Mouse (Mus musculus) forebrain, embryonic 13.5 days (tissue): ENCODE measurements at regions not wholly inside any gene's neighbourhood (a gene's known extent, or its start where the extent isn't known, plus 50 kb on each side); places are given as distances from the start of the nearest gene placed in this dataset.

Experiments
- ATAC-seq: fragments of 200-750 bp; cut with Nextera tagmentation; 2 replicates; pipeline ENCODE4 v1.8.0; 2017
- H3K27ac ChIP-seq: fragments of 300-500 bp; sonication (generic); 2 replicates; pipeline ENCODE4 v1.5.1; 2015; ENCODE audit warnings: inconsistent platforms, mild to moderate bottlenecking, moderate library complexity
- H3K27me3 ChIP-seq: fragments of 300-500 bp; sonication (generic); 2 replicates; pipeline ENCODE4 v1.6.1; 2015; ENCODE audit warnings: mild to moderate bottlenecking, inconsistent platforms
- H3K36me3 ChIP-seq: fragments of 300-500 bp; sonication (generic); 2 replicates; pipeline ENCODE4 v1.6.1; 2015; ENCODE audit warnings: mild to moderate bottlenecking, inconsistent platforms; ENCODE audit not compliant: poor library complexity, severe bottlenecking
- H3K4me1 ChIP-seq: fragments of 300-500 bp; sonication (generic); 2 replicates; pipeline ENCODE4 v1.6.1; 2015; ENCODE audit warnings: inconsistent platforms
- H3K4me2 ChIP-seq: fragments of 300-500 bp; sonication (generic); 2 replicates; pipeline ENCODE4 v1.6.1; 2015; ENCODE audit warnings: inconsistent platforms, mild to moderate bottlenecking, moderate library complexity
- H3K4me3 ChIP-seq: fragments of 300-500 bp; sonication (generic); 2 replicates; pipeline ENCODE4 v1.5.1; 2015; ENCODE audit warnings: mild to moderate bottlenecking, inconsistent platforms
- H3K9ac ChIP-seq: fragments of 300-500 bp; sonication (generic); 2 replicates; pipeline ENCODE4 v1.6.1; 2015; ENCODE audit warnings: mild to moderate bottlenecking, inconsistent platforms
- H3K9me3 ChIP-seq: fragments of 300-500 bp; sonication (generic); replicated peaks from 2 replicates; pipeline ENCODE4 v1.6.1; 2016; ENCODE audit warnings: inconsistent platforms
- WGBS: fragments of 180-500 bp; shearing (Covaris S2); methylation state at CpG from one replicate; pipeline ENCODE4 v1.1.7; 2015; 5-methylcytosine and 5-hydroxymethylcytosine counted together

DNA sequence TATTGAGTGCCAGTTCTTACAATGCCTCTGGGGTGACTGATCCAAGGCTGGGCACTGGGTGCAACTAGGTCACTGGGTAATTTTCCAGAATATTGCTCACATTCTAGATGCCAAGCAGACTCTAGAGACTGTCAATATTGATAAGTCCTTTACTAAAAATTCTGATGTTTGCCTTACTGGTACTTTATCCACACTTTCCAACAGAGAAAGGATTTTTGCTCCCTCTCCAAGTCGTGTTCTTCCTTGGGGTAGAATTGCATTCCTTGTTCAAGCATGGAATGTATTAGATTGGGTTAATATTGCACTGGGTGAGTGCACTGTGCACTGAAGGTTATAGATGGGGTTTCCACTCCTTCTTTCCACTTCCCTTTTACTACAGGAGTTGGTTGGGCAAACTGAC lies 1891.0 kb upstream of the Lrrc6 start:
- Histone ChIP-seq H3K4me3 (no peak overlapping the region), H3K9me3 (no peaks in the 10 kb centered on the region), H3K4me2 (no peak overlapping the region), H3K27ac (no peak overlapping the region), H3K4me1 (no peaks in the 10 kb centered on the region), H3K27me3 (no peaks in the 10 kb centered on the region), H3K36me3 (no peaks in the 10 kb centered on the region), H3K9ac (no peak overlapping the region)
- 53% methylated on average over 1 of the region's 1 CpGs for WGBS
- no peak for ATAC-seq

DNA sequence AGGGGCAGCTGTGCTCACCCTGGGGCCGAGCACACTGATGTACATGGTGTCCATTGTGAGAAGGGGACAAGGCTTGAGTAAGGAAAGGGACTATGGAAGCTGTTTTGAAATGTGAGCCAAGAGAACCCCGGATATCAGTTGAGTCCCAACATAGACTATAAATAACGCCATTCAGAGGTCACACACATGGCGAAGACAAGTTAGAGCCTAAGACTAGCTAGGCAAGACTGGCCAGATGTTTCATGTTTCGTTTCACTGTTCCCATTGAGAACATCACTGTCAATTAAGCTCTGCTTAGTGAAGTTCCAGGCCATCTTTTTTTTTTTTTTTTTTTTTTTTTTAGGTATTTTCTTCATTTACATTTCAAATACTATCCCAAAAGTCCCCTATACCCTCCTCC lies 1889.1 kb upstream of the Lrrc6 start:
- H3K27ac ChIP-seq: no peak overlapping the region
- 89% methylated on average over 5 of the region's 5 CpGs for WGBS
- H3K4me3 ChIP-seq: no peak overlapping the region
- H3K36me3 ChIP-seq: no peaks in the 10 kb centered on the region
- H3K27me3 ChIP-seq: no peaks in the 10 kb centered on the region
- no peaks in the 10 kb centered on the region for H3K9me3 ChIP-seq
- no peak overlapping the region for H3K4me2 ChIP-seq
- no peak for ATAC-seq
- H3K9ac ChIP-seq: no peak overlapping the region
- no peaks in the 10 kb centered on the region for H3K4me1 ChIP-seq

DNA sequence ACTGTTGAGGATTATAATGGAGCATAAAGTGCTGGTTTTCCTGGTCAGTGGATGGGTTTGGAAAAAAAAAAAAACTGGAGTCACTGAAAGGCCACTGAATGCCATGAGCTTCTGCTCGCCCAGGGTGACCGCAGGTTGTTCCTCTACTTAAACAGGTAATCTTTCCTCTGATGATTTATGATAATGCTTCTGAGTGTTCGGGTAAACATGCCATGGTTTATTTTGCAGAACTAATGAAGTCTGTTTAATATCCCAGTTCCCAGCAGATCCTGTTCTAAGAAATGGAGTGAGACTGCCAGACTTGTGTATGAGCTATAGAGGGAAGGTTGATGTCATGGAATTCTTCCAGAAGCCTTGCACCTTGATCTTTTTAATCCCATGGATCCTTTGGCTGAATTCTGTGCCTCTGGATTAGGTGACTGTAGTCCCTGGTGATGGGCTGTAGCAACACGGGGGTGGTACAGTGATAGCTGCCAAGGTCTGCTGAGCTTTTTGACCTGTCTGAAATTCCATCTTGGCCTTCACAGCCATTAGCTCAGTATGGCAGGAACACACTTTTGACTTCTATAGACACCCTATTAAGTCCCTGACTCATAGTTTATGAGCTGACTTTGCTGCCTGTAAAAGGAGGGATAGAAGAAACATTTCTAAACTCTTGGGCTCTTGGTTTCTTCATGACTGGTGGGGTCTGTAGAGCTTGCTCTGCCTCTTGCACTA lies 1886.8 kb upstream of the Lrrc6 start:
- 88% methylated on average over 4 of the region's 4 CpGs for WGBS
- Histone ChIP-seq H3K27ac (no peak overlapping the region), H3K27me3 (no peaks in the 10 kb centered on the region)

DNA sequence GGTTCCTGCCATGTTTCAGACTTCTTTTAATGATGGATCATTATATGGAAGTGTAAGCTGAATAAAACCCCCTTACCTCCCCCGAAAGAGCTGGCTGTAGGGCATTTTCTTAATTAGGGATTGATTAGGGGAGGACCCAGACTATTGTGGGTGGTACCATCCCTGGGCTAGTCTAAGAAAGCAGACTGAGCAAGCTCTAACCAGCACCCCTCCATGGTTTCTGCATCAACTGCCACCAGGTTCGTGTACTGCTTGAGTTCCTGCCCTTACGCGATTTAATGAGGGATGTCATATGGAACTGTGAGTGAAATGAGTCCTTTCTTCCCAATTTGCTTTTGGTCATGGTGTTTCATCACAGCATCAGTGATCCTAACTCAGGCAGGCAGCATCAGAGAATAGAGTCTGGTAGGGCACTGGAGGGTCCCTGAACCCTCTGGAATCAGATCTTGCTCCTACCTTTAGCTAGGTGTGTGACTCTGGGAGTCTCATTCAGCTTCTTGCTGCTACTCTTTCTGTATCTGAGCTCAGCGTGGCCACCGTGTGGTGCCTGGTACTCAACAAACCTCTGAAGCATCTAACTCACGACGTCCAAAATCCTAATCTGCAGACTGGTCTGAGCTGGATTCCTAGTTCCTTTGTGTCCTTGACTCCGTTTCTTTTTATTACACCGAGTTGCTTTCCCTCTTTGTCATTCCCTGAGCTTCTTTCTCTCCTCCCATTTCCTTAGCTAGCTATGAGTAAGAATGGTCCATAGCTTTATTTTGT lies 1884.0 kb upstream of the Lrrc6 start:
- H3K9me3 ChIP-seq: no peaks in the 10 kb centered on the region
- no peak overlapping the region for H3K4me2 ChIP-seq
- ATAC-seq: no peak
- no peaks in the 10 kb centered on the region for H3K27me3 ChIP-seq
- no peaks in the 10 kb centered on the region for H3K4me1 ChIP-seq
- H3K9ac ChIP-seq: no peak overlapping the region
- H3K27ac ChIP-seq: no peak overlapping the region
- no peak overlapping the region for H3K4me3 ChIP-seq
- no peaks in the 10 kb centered on the region for H3K36me3 ChIP-seq
- WGBS: 51% methylated on average over 10 of the region's 10 CpGs

More for the DNA sequence above, 1886.8 kb upstream of the Lrrc6 start:
- Histone ChIP-seq H3K4me3 (no peak overlapping the region), H3K9me3 (no peaks in the 10 kb centered on the region), H3K4me2 (no peak overlapping the region), H3K9ac (no peak overlapping the region), H3K4me1 (no peaks in the 10 kb centered on the region), H3K36me3 (no peaks in the 10 kb centered on the region)
- no peak for ATAC-seq

DNA sequence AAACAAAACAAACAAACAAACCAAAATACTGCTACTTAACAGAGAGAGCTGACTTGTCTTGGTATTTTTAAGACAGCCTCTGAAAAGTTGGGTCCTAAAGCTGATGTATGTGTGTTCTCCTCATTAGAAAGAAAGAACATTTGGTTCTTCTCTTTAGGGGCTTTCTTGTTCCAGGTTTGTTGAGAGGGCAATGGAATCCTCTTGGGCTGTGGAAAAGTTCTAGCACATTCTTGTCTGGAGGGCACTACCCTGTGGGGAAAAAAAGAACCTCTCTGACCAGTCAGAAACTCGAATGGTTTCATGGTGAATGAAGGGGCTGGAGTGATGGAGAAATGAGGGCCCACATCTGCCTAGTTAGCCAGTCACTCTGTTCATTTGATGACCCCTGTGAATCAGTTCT lies 1874.5 kb upstream of the Lrrc6 start:
- H3K9ac ChIP-seq: no peak overlapping the region
- H3K4me3 ChIP-seq: no peak overlapping the region
- no peaks in the 10 kb centered on the region for H3K27me3 ChIP-seq
- no peaks in the 10 kb centered on the region for H3K9me3 ChIP-seq
- 40% methylated on average over 1 of the region's 1 CpGs for WGBS
- no peak for ATAC-seq
- H3K36me3 ChIP-seq: no peaks in the 10 kb centered on the region
- H3K27ac ChIP-seq: no peak overlapping the region
- no peak overlapping the region for H3K4me2 ChIP-seq
- no peaks in the 10 kb centered on the region for H3K4me1 ChIP-seq

GRCm38 (mm10) chr15:68366816-68367215 lies 1866.1 kb upstream of the Lrrc6 start:
- Histone ChIP-seq H3K9ac (no peak overlapping the region), H3K27ac (no peak overlapping the region), H3K9me3 (no peaks in the 10 kb centered on the region), H3K36me3 (no peaks in the 10 kb centered on the region), H3K4me2 (no peak overlapping the region), H3K27me3 (no peaks in the 10 kb centered on the region), H3K4me1 (peaks cover 7% of the 10 kb centered on the region), H3K4me3 (no peak overlapping the region)
- WGBS: 79% methylated on average over 3 of the region's 3 CpGs
- ATAC-seq: no peak

- Histone ChIP-seq H3K27ac (peak overlapping the region; percentile 90), H3K4me3 (peak overlapping the region; percentile 85), H3K9ac (peak overlapping the region; percentile 85), H3K4me2 (peak overlapping the region; percentile 84), H3K36me3 (no peaks in the 10 kb centered on the region), H3K4me1 (peaks cover 19% of the 10 kb centered on the region), H3K27me3 (no peaks in the 10 kb centered on the region), H3K9me3 (no peaks in the 10 kb centered on the region)
- WGBS: under 1% methylated on average over 53 of the region's 72 CpGs
- peak; percentile 98 for ATAC-seq
These were observed 1862.5 kb upstream of the Lrrc6 start for GRCm38 (mm10) chr15:68363058-68363735.

DNA sequence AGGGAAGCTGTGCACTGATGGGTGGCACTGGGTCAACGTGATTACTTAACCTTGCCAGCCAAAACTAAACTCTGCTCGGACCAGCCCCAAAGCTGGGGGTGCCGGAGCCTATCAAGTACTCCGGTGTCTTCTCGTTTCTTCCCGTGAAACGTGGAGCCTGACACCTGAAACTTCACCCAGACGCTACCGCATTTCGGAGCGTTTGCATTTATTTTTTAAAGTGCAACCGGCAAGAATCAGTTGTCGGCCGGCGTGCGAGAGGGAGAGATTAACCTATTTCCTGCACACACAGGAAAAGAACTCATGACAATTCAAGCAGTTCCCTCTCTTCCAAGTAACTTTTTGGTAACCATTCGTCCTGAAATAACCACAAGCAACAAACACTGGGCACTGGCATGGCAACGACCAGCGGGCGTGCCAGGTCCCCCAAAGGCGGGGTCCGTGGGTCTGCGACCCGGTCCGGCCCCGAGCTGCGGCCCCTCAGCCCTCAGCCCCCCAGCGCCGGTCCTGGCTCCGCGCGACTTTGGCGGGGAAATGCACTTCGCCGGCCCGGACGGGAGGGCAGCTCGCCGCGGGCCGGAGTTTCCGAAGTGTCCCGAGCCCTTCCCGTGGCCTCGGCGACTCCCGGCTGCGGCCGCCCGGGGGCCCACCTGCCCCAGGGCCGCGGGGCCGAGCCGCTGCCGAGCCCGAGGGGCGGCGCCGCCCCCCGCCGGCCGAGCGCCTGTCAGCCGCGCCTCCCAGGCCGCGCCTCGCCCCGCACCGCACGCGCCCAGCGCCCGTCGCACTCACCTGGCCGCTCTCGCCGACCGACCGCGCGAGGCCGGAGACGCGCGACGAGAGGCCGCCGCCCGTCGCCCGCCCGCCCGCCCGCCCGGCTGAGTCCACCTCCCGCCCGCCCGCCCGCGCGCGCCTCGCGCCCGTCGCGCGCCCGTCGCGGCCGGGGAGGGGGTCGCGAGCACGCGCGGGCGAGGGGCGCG lies 1861.7 kb upstream of the Lrrc6 start:
- under 1% methylated on average over 63 of the region's 121 CpGs for WGBS
- H3K36me3 ChIP-seq: no peaks in the 10 kb centered on the region
- H3K4me2 ChIP-seq: peak overlapping the region; percentile 84
- H3K27me3 ChIP-seq: no peaks in the 10 kb centered on the region
- peak; percentile 24 for ATAC-seq
- H3K9me3 ChIP-seq: no peaks in the 10 kb centered on the region
- H3K9ac ChIP-seq: peak overlapping the region; percentile 85
- peak overlapping the region; percentile 85 for H3K4me3 ChIP-seq
- H3K4me1 ChIP-seq: peaks cover 19% of the 10 kb centered on the region
- peak overlapping the region; percentile 90 for H3K27ac ChIP-seq

DNA sequence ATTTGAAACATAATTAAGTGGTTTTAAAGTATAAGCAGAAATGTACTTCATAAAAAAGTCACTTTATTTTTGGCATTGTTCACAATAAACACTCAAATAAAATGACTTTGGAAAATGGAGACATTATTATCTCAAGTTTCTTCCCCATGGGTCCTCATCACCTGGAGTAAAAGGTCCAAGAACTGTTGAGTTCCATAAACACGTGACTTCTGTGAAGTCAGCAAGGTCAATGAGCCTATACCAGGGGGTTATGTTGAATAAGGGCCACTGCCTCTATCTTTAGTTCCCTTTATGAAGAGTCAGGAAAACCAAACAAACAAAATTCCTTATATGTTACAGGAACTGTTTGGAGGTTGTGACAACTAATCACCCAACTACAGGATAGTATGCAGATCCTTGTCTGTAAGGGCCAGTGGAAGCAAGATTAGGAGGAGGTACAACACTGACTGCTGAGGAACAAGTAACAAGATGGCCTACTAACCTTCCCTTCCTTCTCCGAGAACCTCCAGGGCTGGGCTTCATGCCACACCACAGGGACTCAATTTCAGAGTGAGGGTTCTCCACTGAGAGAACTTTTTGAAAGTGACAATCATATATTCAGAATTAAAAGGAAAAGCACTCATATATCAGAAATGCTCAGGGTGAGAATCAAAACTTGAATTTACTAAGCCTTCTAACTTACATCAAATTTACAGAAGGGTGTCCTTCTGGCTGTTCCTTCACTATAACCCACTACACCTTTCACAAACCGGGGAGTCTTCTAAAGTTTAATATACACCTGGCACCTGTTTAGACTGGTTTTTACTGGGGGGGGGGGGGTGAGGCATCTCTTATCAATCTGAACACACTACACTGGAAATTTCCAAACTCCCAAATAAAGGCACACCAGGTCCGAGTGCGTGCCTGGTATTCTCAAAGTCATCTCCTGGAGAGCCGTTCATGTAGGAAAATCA lies 1860.5 kb upstream of the Lrrc6 start:
- peak overlapping the region; percentile 85 for H3K9ac ChIP-seq
- H3K4me2 ChIP-seq: peak overlapping the region; percentile 84
- no peaks in the 10 kb centered on the region for H3K27me3 ChIP-seq
- H3K9me3 ChIP-seq: no peaks in the 10 kb centered on the region
- WGBS: 46% methylated on average over 6 of the region's 6 CpGs
- ATAC-seq: no peak
- H3K4me3 ChIP-seq: peak overlapping the region; percentile 85
- no peak overlapping the region for H3K27ac ChIP-seq
- no peaks in the 10 kb centered on the region for H3K36me3 ChIP-seq
- peaks cover 19% of the 10 kb centered on the region for H3K4me1 ChIP-seq

DNA sequence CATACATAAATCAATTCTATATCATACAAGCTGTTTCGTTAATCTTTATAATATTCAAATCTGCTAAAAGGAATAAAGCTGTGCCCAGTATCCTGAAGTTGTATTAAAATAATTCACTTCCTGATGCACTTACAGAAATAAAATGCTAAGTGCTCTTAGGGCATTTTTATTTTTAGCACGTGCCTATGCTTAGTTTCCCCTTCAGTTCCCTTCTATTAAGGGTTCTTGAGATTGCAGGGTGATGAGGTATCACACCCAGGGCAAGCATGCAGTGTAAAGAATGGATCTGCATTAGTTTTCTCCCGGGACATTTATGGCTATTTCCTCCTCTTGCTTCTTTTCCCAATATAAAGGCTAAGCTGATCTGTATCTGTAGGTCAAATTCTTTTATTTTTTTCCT lies 1858.8 kb upstream of the Lrrc6 start:
- 83% methylated on average over 3 of the region's 3 CpGs for WGBS
- Histone ChIP-seq H3K27ac (no peak overlapping the region), H3K9ac (no peak overlapping the region), H3K4me3 (no peak overlapping the region), H3K4me1 (peaks cover 19% of the 10 kb centered on the region), H3K36me3 (no peaks in the 10 kb centered on the region), H3K4me2 (no peak overlapping the region), H3K9me3 (no peaks in the 10 kb centered on the region), H3K27me3 (no peaks in the 10 kb centered on the region)
- no peak for ATAC-seq

DNA sequence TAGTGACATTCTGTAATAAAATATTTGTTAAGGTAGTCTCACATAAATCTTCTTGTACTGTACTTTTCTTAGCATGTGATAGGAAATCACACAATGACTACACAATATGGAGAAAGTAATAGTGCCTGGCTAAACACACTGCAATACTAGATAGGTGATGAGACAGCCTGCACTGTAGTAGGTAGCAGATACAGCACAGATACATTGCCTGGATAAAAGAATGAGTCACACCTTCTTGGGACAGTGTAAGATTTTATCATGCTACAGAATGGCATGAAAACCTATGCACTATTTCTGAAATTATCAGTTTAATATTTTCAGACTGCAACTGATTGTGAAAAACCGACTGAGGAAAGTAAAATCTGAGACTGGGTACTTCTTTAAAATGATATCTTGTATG lies 1855.2 kb upstream of the Lrrc6 start:
- WGBS: 79% methylated on average over 1 of the region's 1 CpGs
- H3K9me3 ChIP-seq: no peaks in the 10 kb centered on the region
- no peak for ATAC-seq

More for the DNA sequence above, 1855.2 kb upstream of the Lrrc6 start:
- Histone ChIP-seq H3K27me3 (no peaks in the 10 kb centered on the region), H3K9ac (no peak overlapping the region), H3K4me2 (no peak overlapping the region), H3K36me3 (no peaks in the 10 kb centered on the region), H3K27ac (no peak overlapping the region), H3K4me1 (peaks cover 3% of the 10 kb centered on the region), H3K4me3 (no peak overlapping the region)
